Mouse (Mus musculus) forebrain, embryonic 13.5 days (tissue): ENCODE measurements around the gene Tor1b. TPM values are rescaled to one million over a fixed set of nuclear protein-coding genes. Genes with fewer than 3 reads are reported as not detected.

ENCODE experiments used
- ATAC-seq: fragments of 200-750 bp; cut with Nextera tagmentation; 2 replicates; pipeline ENCODE4 v1.8.0; 2017
- H3K27ac ChIP-seq: fragments of 300-500 bp; sonication (generic); 2 replicates; pipeline ENCODE4 v1.5.1; 2015; ENCODE audit warnings: inconsistent platforms, mild to moderate bottlenecking, moderate library complexity
- H3K27me3 ChIP-seq: fragments of 300-500 bp; sonication (generic); 2 replicates; pipeline ENCODE4 v1.6.1; 2015; ENCODE audit warnings: mild to moderate bottlenecking, inconsistent platforms
- H3K36me3 ChIP-seq: fragments of 300-500 bp; sonication (generic); 2 replicates; pipeline ENCODE4 v1.6.1; 2015; ENCODE audit warnings: mild to moderate bottlenecking, inconsistent platforms; ENCODE audit not compliant: poor library complexity, severe bottlenecking
- H3K4me1 ChIP-seq: fragments of 300-500 bp; sonication (generic); 2 replicates; pipeline ENCODE4 v1.6.1; 2015; ENCODE audit warnings: inconsistent platforms
- H3K4me2 ChIP-seq: fragments of 300-500 bp; sonication (generic); 2 replicates; pipeline ENCODE4 v1.6.1; 2015; ENCODE audit warnings: inconsistent platforms, mild to moderate bottlenecking, moderate library complexity
- H3K4me3 ChIP-seq: fragments of 300-500 bp; sonication (generic); 2 replicates; pipeline ENCODE4 v1.5.1; 2015; ENCODE audit warnings: mild to moderate bottlenecking, inconsistent platforms
- H3K9ac ChIP-seq: fragments of 300-500 bp; sonication (generic); 2 replicates; pipeline ENCODE4 v1.6.1; 2015; ENCODE audit warnings: mild to moderate bottlenecking, inconsistent platforms
- H3K9me3 ChIP-seq: fragments of 300-500 bp; sonication (generic); replicated peaks from 2 replicates; pipeline ENCODE4 v1.6.1; 2016; ENCODE audit warnings: inconsistent platforms
- WGBS: fragments of 180-500 bp; shearing (Covaris S2); methylation state at CpG from one replicate; pipeline ENCODE4 v1.1.7; 2015; 5-methylcytosine and 5-hydroxymethylcytosine counted together
- polyA plus RNA-seq: library from polyadenylated mRNA; unstranded; fragments of >200 nt; fragmentation: Nextera tagmentation; extraction: Ambion mirVana; gene quantifications from 2 replicates; pipeline ENCODE4 v1.2.1, GENCODE M21; 2015

Gene Tor1b
- polyA plus RNA-seq, 1 experiment from 2014 or later = 23.3 TPM

- Histone ChIP-seq H3K36me3 (peaks cover 54% of the 10 kb centered on the region), H3K9ac (no peak overlapping the region), H3K4me3 (no peak overlapping the region), H3K27me3 (no peaks in the 10 kb centered on the region), H3K4me2 (peak overlapping the region; percentile 98), H3K27ac (no peak overlapping the region), H3K4me1 (peaks cover 28% of the 10 kb centered on the region), H3K9me3 (no peaks in the 10 kb centered on the region)
- WGBS = 94% methylated on average over 8 of the region's 8 CpGs
- no peak for ATAC-seq
Observed at GRCm38 (mm10) chr2:30965627-30966026, 12.9 kb downstream of the Tor1b start.

DNA sequence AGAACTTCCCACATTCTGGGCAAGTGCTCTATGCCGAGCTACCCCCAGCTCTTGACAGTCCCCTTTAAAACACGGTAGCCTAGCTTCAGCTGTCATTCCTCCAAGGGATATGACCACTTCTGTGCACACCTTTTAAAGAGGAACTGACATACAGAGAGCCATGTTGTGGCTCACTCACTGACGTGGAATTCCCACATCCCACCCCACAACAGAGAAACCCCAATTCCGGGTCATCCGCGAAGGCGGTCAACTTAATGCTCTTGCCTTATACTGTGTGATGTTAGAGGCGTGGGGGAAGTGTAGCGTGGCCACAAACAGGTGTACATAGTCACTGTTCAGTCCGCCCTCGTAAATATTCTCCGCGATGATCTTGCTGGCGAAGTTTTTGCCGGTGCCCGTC lies 14.1 kb downstream of the Tor1b start:
- Histone ChIP-seq H3K4me1 (peaks cover 28% of the 10 kb centered on the region), H3K4me3 (peak overlapping the region; percentile 98), H3K9me3 (no peaks in the 10 kb centered on the region), H3K27me3 (no peaks in the 10 kb centered on the region), H3K4me2 (peak overlapping the region; percentile 98), H3K36me3 (peaks cover 50% of the 10 kb centered on the region), H3K27ac (no peak overlapping the region), H3K9ac (peak overlapping the region; percentile 97)
- 22% methylated on average over 16 of the region's 16 CpGs for WGBS
- no peak for ATAC-seq

GRCm38 (mm10) chr2:30967352-30968327 lies 14.9 kb downstream of the Tor1b start, which contains the start of gene Tor1a:
Gene Tor1a, minus strand, starts transcription at chr2:30967933.
- H3K27me3 ChIP-seq = no peaks in the 10 kb centered on the region
- H3K4me1 ChIP-seq = peaks cover 28% of the 10 kb centered on the region
- peaks cover 47% of the 10 kb centered on the region for H3K36me3 ChIP-seq
- WGBS = 2% methylated on average over 59 of the region's 59 CpGs
- no peaks in the 10 kb centered on the region for H3K9me3 ChIP-seq
- H3K4me3 ChIP-seq = peak within 1 kb of the TSS; percentile 98
- H3K27ac ChIP-seq = peak within 1 kb of the TSS; percentile 61
- H3K9ac ChIP-seq = peak within 1 kb of the TSS; percentile 97
- peak; percentile 96 for ATAC-seq
- peak within 1 kb of the TSS; percentile 98 for H3K4me2 ChIP-seq

- peak; percentile 98 for ATAC-seq
- Histone ChIP-seq H3K9ac (peak within 1 kb of the TSS; percentile 77), H3K27me3 (no peaks in the 10 kb centered on the region), H3K4me3 (peak within 1 kb of the TSS; percentile 83), H3K27ac (peak within 1 kb of the TSS; percentile 57), H3K36me3 (peaks cover 31% of the 10 kb centered on the region), H3K9me3 (no peaks in the 10 kb centered on the region), H3K4me2 (peak within 1 kb of the TSS; percentile 80), H3K4me1 (peaks cover 25% of the 10 kb centered on the region)
- under 1% methylated on average over 54 of the region's 66 CpGs for WGBS
Observed at GRCm38 (mm10) chr2:30981790-30982513, 29.2 kb downstream of the Tor1b start, which contains the start of the genes BC005624 and Usp20. Gene BC005624, minus strand, starts transcription at chr2:30982201. Gene Usp20, plus strand, starts transcription at chr2:30982279.

DNA sequence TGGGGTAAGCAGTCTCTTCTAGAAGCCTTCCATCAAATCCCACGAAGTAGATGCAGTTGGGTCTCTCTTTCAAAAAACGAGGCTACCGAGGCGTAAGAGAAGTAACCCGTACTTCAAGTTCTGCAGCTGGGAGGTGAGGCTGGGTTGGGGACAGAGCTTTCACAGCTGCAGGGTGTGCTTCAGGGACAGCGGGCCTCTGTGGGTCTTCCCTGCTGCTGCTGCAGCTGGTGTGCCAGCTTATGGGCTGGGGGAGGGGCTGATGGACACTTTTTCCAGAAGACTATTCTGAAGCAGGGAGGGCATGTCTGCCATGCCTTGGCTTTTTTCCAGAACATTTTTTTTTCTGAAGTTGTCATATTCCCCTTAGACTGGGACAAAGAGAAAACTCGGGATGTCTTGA lies 30.3 kb downstream of the Tor1b start:
- Histone ChIP-seq H3K27me3 (no peaks in the 10 kb centered on the region), H3K27ac (no peak overlapping the region), H3K9me3 (no peaks in the 10 kb centered on the region), H3K4me3 (peak overlapping the region; percentile 83), H3K4me1 (peaks cover 25% of the 10 kb centered on the region), H3K9ac (peak overlapping the region; percentile 77; the same call in 1 of the 2 replicates), H3K4me2 (peak overlapping the region; percentile 80), H3K36me3 (peaks cover 20% of the 10 kb centered on the region)
- no peak for ATAC-seq
- 48% methylated on average over 7 of the region's 7 CpGs for WGBS

DNA sequence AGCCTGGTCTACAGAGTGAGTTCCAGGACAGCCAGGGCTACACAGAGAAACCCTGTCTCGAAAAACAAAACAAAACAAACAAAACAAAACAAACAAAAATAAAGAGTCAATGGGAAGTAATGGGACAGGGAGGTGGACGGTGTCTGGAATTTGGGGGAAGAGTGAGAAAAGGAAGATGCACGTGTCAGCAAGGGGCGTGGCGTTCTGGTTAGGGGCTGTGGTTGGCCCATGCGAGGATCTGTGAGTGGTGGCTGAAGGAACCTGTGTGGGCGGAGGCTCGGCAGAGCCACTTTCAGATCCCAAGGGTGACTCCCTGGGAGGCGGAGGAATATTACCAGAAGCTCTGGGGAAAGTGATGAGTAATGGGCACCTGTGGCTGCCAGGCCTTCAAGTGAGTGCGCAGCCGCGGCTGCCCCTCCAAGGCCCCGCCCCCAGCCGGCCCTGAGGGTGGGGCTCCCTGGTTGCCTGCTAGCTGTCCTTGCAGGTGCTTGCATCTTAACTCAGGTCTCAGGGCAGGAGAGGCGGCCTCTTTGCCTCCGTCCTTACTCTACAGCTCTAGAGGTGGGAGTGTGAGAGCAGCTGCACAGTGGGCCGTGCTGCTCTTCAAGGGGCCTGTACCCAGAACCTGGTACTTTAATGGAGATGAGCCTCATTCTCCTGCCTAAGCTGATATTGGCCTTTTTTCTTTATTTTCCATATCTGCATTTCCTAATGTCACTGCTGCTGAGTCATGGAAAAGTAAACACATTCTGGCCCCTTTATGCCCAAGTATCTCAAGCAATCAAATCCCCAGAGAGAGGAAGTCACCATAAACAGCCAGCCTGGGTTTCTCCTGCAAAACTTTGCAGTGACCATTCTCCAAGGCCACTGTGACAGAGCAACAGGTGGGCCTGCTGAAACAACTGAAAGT lies 32.6 kb downstream of the Tor1b start:
- WGBS = 27% methylated on average over 17 of the region's 17 CpGs
- Histone ChIP-seq H3K27me3 (no peaks in the 10 kb centered on the region), H3K36me3 (0 out of 2 replicates have a peak, but pooled peaks cover 3% of the 10 kb centered on the region), H3K4me1 (peaks cover 25% of the 10 kb centered on the region), H3K9ac (no peak overlapping the region), H3K4me3 (no peak overlapping the region), H3K9me3 (no peaks in the 10 kb centered on the region), H3K27ac (no peak overlapping the region), H3K4me2 (no peak overlapping the region)
- no peak for ATAC-seq

- no peak overlapping the region for H3K9ac ChIP-seq
- no peaks in the 10 kb centered on the region for H3K9me3 ChIP-seq
- H3K4me1 ChIP-seq = peaks cover 3% of the 10 kb centered on the region
- no peak overlapping the region for H3K4me2 ChIP-seq
- H3K4me3 ChIP-seq = no peak overlapping the region
- WGBS = 91% methylated on average over 9 of the region's 9 CpGs
- H3K36me3 ChIP-seq = 0 out of 2 replicates have a peak, but pooled peaks cover 3% of the 10 kb centered on the region
- ATAC-seq = no peak
- no peak overlapping the region for H3K27ac ChIP-seq
- H3K27me3 ChIP-seq = no peaks in the 10 kb centered on the region
Observed at GRCm38 (mm10) chr2:30990221-30990620, 37.5 kb downstream of the Tor1b start.

DNA sequence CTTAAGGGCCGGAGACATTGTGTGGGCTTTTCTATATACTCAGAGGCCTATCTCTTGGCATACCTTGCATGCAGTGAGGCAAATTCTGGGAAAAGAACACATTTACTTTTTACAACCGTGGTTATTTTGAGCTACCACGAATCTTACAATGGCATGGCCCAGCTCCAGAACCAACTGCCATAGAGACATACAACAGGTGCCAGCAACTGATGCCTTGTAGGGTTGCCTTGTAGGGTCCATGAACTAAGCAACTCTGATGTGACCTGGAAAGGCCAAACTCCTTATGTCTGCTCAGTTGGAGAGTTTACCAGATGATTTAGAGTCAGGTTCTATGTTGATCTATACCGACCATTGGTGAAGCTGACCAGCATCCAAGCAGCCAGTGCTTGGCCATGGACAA lies 42.1 kb downstream of the Tor1b start:
- Histone ChIP-seq H3K9me3 (no peaks in the 10 kb centered on the region), H3K27ac (no peak overlapping the region), H3K4me2 (no peak overlapping the region), H3K36me3 (peaks cover 7% of the 10 kb centered on the region), H3K4me1 (no peaks in the 10 kb centered on the region), H3K27me3 (no peaks in the 10 kb centered on the region), H3K4me3 (no peak overlapping the region), H3K9ac (no peak overlapping the region)
- no peak for ATAC-seq
- WGBS = 90% methylated on average over 4 of the region's 4 CpGs

DNA sequence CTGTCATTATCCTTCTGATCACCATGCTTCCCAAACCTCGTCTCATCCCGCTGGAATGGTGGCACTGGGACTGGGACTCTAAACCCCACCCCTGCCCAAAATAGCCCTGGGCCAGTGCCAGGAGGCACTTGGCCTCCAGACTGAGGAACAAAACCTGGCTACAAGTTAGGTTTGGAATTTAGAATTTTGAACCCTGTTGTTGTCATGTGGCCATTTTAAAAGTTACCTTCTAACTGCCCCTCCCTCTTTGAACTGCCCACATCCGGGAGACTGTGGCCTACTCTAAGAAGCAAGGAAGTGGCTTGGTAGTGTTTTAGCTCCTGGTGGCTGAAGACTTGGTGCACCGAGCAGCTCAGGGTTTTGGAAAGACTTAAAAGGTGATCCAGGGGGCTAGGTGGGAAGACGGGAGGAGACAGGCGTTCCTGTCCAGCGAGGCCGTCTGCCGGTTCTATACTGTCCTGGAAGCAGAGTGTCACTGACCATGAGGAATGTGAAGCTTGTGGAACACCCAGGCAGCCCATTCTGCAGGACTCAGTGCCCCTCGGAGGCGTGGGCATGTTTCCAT lies 42.8 kb downstream of the Tor1b start:
- no peak overlapping the region for H3K9ac ChIP-seq
- H3K4me2 ChIP-seq = no peak overlapping the region
- H3K36me3 ChIP-seq = peaks cover 10% of the 10 kb centered on the region
- 69% methylated on average over 11 of the region's 11 CpGs for WGBS
- no peaks in the 10 kb centered on the region for H3K4me1 ChIP-seq
- no peak overlapping the region for H3K4me3 ChIP-seq
- no peaks in the 10 kb centered on the region for H3K27me3 ChIP-seq
- H3K9me3 ChIP-seq = no peaks in the 10 kb centered on the region
- no peak for ATAC-seq
- H3K27ac ChIP-seq = no peak overlapping the region

- H3K4me2 ChIP-seq = no peak overlapping the region
- no peaks in the 10 kb centered on the region for H3K9me3 ChIP-seq
- 66% methylated on average over 8 of the region's 8 CpGs for WGBS
- H3K4me3 ChIP-seq = no peak overlapping the region
- ATAC-seq = no peak
- H3K36me3 ChIP-seq = peaks cover 30% of the 10 kb centered on the region
- no peak overlapping the region for H3K9ac ChIP-seq
- no peak overlapping the region for H3K27ac ChIP-seq
- no peaks in the 10 kb centered on the region for H3K27me3 ChIP-seq
- no peaks in the 10 kb centered on the region for H3K4me1 ChIP-seq
Observed at GRCm38 (mm10) chr2:30998443-30999260, 45.9 kb downstream of the Tor1b start.
